Mouse (Mus musculus) gastrocnemius, postnatal 4 days (tissue): Measurements from ENCODE around the gene Csf2. TPM values are rescaled to one million over a fixed set of nuclear protein-coding genes. Genes with fewer than 3 reads are reported as not detected.

Source experiments
- total RNA-seq, 2 experiments: library from RNA; stranded (reverse); gene quantifications; 2 replicates each; pipeline ENCODE4 v1.2.3; 2021

The Csf2 gene
- total RNA-seq, 2 experiments from 2014 or later: not detected

Other genes with a start within 250 kb of the Csf2 start
- 1 to 10 TPM in 1 of 2 experiments, under 1 TPM in 1; 0.83 to 1.1 TPM for gene Slc22a4, start 221.6 kb downstream of the Csf2 start, total RNA-seq
- gene Pdlim4, start 180.7 kb downstream of the Csf2 start, total RNA-seq: 10 to 100 TPM; 65.2 to 67.1 TPM
- 10 to 100 TPM; 37.1 to 40.3 TPM for gene P4ha2, start 149.6 kb downstream of the Csf2 start, total RNA-seq
- not detected for gene Il3, start 17.6 kb upstream of the Csf2 start, total RNA-seq
- gene Acsl6, start 54.1 kb upstream of the Csf2 start, total RNA-seq: 10 to 100 TPM in 1 of 2 experiments, 1 to 10 TPM in 1; 7.3 to 10.2 TPM
- gene Meikin, start 121.0 kb upstream of the Csf2 start, total RNA-seq: not detected
- 10 to 100 TPM; 20.1 to 23.0 TPM for gene Fnip1, start 188.5 kb upstream of the Csf2 start, total RNA-seq